Mouse (Mus musculus): Measurements from ENCODE around the gene Rptn.

GRCm38 (mm10) chr3:93446128-93446755 lies 52.7 kb downstream of the Rptn start:
- TF ChIP-seq POLR2A (IDR thresholded peaks at IDR 0.05; ENCODE audit: low read depth, low read length): no peak
- TF ChIP-seq CTCF (IDR thresholded peaks at IDR 0.05; ENCODE audit: extremely low read depth, insufficient read length, insufficient replicate concordance, low read depth, low read length): no peak
